Mouse (Mus musculus): ENCODE results near the gene Wnk2. TPM values are rescaled to one million over a fixed set of nuclear protein-coding genes. Genes with fewer than 3 reads are reported as not detected.

Gene Wnk2
- total RNA-seq, 2 experiments from 2014 or later, result 58.9 to 99.2 TPM

DNA sequence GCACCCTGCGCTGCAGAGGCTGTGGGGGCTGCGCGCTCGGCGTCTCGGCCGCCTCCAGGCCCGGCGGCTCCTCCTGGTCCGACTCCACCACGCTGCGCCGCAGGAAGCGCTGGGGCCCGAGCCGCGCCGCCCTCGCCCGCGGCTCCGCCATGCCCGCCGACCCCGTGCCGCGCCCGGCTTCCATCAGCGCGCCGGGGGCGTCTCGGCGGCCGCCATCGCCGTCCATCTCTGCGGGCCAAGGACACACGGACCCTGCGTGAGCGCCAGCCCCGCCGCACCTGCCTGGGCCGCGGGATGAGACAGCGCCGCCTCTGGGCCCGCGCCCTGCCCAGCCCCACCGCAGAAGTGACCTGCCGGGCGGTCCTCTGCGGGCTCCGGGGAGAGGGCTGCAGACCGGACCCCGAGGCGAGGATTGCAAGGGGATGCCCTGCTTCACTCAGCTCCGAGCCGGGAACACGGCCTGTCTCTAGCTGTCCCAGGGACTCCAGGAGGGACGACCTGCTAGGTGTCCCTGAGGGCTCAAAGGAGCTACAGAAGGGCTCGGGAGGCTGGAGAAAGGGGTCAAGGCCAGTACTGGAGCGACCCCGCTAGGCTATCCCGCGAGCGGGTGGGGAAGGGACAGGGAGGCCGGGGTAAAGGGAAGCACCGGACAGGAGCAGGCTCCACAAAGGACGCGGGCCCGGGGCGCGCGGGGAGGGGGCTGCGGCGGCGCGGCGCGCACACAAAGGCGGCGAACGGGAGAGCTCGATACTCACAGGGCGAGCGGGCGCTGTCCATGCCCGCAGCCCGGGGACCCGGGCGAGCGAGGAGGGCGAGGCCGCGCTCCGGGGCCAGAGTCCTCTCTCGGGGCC is 582 bp downstream of the Wnk2 start:
- Histone ChIP-seq H3K27ac (peak overlapping the region; percentile 94), H3K4me3 (peak overlapping the region; percentile 94)
- peak; percentile 29; the same call in 1 of the 2 replicates for TF ChIP-seq CTCF (IDR thresholded peaks at IDR 0.05)
- DNase-seq, result peak; percentile 78
- intact Hi-C loops (cut with DNase I), result no loop called here

DNA sequence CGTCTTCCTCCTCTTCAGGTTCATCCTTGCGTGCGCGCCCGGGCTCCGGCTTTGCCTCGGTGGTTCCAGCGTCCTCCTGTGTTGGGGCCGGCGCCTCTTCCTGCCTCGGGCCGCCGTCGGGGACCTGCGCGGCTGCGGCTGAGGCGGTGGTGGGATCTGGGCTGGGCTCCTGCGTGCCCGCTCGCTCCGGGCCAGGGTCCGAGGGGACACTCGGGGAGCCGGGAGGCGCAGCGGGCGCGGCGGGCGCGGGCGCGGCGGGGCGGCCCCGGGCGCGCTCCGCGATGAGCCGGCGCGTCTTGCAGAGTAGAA is 1.2 kb downstream of the Wnk2 start:
- intact Hi-C loops (cut with DNase I), result no loop called here
- peak overlapping the region; percentile 94 for H3K4me3 ChIP-seq
- DNase-seq, result peak; percentile 60

DNA sequence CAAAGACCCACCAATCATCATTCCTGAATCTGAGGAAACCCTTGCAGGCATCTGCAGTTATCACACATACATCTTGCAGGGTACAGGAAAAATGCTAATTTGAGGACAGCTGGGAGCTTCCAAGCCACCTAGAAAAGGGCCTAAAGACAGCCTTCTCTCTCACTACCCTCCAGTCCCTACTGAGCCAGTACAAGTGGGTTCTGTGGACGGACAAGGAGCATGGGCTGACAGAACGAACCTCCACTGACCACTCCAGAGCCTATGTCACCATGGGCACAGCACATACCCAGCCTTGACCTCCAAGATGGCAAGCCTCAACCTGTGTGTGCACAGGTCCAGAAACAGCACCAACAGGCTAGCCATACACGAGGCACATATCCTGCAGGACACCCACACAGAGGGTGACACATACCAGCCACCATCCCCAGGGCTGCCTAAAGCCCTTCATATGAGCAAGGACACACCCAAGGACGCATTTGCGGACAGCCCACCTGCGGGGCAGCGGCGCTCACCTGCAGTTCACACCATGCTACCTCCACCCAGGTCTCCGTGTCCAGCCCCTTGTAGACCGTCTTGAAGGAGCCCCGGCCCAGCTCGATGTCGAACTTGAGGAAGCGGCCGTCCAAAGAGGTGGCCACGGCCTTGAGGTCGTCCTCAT is 1.6 kb downstream of the Wnk2 start:
- intact Hi-C loops (cut with DNase I), result no loop called here
- no peak for TF ChIP-seq CTCF (IDR thresholded peaks at IDR 0.05)
- H3K27ac ChIP-seq, result peak overlapping the region; percentile 94
- H3K4me3 ChIP-seq, result peak overlapping the region; percentile 94
- peak; percentile 47 for DNase-seq

More for the DNA sequence above, 1.2 kb downstream of the Wnk2 start:
- H3K27ac ChIP-seq, result peak overlapping the region; percentile 94
- no peak for TF ChIP-seq CTCF (IDR thresholded peaks at IDR 0.05)

DNA sequence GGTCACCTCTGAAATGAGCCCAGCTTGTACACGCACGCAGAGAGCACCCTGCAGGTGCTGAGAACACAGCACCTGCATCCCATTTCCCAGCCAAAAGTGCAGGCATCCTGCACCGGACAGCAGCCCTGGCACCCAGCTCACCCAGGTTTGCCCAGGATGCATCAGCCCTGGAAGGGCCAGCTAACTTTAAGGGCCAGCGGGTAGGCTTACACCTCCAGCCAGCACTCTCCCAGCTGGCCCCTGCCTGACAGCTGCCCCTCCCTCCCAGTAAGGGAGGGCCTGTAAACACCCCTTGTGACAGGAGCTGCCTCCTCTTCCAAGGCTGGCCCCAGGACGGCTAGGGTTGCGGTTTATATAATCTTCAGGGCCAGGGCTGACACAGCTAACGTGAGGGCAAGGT is 2.4 kb downstream of the Wnk2 start:
- Histone ChIP-seq H3K27ac (peak overlapping the region; percentile 94), H3K4me3 (peak overlapping the region; percentile 94)
- TF ChIP-seq CTCF (IDR thresholded peaks at IDR 0.05), result no peak
- intact Hi-C loops (cut with DNase I), result loop anchor here (2.0 kb wide), 1 partner anchor 17 kb away; no protein-coding TSS in a partner anchor
- DNase-seq, result peak; percentile 91

DNA sequence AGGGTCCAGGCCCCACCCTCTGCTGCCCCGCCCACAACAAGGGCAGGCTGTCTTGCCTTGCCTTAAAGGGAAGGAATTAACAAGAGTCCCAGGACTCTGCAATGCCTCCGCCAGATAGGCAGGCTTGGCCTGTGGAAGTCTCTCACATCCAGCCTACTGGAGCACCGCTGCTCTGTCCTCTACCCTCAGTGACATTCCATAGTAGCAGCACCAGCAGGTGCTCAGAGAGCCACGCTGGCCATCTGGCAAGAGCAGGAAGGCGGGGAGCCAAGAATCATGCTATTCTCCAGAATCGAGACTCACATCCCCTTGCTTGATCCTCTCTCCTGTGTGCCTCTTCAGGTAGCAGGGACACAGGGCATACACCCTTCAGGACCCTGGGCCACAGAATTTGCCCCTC is 3.4 kb downstream of the Wnk2 start:
- peak overlapping the region; percentile 94 for H3K27ac ChIP-seq
- intact Hi-C loops (cut with DNase I), result loop anchor here (2.0 kb wide), 1 partner anchor 16 kb away; no protein-coding TSS in a partner anchor
- peak overlapping the region; percentile 46 for H3K4me3 ChIP-seq
- TF ChIP-seq CTCF (IDR thresholded peaks at IDR 0.05), result no peak
- peak; percentile 74 for DNase-seq

DNA sequence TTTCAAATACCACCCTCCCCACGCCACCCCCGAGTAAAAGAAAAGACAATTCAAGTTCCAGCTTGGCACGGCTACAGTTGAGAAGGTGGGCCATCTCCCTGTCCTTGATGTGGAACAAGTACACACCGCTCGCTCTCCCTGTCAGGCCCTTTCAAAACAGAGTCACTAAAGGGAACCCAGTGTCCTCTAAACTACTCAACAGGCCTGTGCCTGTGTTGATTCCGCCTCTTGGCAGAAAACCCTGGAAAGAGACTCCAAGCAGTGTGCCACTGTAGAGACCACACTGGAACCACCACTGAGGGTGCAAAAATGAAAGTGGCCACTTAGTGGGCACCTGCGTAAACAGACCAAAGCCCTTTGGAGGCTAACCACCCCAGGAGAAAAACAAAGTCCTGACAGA is 4.5 kb downstream of the Wnk2 start:
- no peak for TF ChIP-seq CTCF (IDR thresholded peaks at IDR 0.05)
- DNase-seq, result peak; percentile 52
- Histone ChIP-seq H3K4me3 (peak overlapping the region; percentile 46), H3K27ac (peak overlapping the region; percentile 94)
- intact Hi-C loops (cut with DNase I), result no loop called here

DNA sequence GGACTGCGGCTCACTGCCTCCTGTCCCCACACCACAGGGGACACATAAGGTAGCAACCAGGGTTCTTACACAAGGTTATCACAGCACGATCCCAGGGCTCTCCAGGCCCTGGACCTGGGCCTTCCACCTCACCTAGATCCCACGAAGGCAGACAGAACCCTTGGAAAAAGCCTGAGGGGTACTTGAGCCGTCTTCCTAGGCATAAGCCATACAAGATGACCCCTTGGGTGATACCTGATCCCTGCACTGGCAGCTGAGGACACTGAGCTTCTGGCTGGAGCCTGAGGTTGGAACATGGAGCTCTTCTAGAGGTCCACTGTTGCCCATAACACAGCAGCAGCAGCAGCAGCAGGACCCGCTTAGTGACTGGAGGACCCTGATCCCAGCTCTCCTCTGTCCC is 5.4 kb downstream of the Wnk2 start:
- intact Hi-C loops (cut with DNase I), result no loop called here
- TF ChIP-seq CTCF (IDR thresholded peaks at IDR 0.05), result no peak
- 0 out of 2 replicates have a peak overlapping the region, but pooled peaks have one; percentile 13 for H3K4me3 ChIP-seq
- peak overlapping the region; percentile 94 for H3K27ac ChIP-seq
- DNase-seq, result peak; percentile 79

DNA sequence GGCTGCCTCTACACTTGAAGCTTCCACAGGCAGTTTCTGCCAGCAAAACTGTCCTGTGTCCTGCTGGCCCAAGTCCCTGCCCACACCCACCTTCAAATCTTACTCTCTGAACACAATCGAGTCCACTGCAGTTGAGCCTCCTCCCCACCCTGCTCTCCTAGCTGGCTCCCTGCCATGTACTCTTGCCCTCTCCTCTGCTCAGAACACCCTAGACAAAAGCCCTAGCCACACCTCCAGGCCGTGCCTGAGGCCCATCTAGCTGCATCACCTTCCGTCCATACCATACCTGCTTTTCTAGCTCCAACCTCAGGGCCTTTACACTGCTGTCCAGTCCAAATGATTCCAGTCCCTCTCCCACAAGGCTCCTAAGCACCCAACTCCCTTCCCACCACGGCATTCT is 7.2 kb downstream of the Wnk2 start:
- TF ChIP-seq CTCF (IDR thresholded peaks at IDR 0.05), result no peak
- DNase-seq, result no peak
- intact Hi-C loops (cut with DNase I), result no loop called here
- Histone ChIP-seq H3K27ac (peak overlapping the region; percentile 16; the same call in 1 of the 2 replicates), H3K4me3 (no peak overlapping the region)

DNA sequence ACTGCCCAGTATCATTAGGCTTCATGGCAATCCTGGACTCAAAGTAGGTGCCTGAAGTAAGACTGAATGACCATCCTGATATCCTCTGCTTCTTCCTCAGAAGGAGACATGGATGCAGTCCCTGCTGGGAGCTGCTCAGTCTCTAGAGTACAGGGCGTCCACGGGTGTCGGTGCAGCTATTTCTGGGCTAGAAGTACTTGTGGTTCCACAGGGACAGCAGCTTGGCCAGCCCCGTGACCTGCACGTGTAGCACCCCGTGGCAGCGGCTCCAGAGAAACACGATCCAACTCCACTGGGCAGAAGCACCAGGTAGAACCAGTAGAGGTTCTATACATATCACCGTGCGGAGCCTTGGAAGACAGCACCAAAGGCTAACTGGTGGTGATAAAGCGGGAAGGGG is 13.3 kb downstream of the Wnk2 start:
- intact Hi-C loops (cut with DNase I), result no loop called here
- H3K4me3 ChIP-seq, result peak overlapping the region; percentile 30
- H3K27ac ChIP-seq, result peak overlapping the region; percentile 83
- no peak for TF ChIP-seq CTCF (IDR thresholded peaks at IDR 0.05)
- DNase-seq, result peak; percentile 91

DNA sequence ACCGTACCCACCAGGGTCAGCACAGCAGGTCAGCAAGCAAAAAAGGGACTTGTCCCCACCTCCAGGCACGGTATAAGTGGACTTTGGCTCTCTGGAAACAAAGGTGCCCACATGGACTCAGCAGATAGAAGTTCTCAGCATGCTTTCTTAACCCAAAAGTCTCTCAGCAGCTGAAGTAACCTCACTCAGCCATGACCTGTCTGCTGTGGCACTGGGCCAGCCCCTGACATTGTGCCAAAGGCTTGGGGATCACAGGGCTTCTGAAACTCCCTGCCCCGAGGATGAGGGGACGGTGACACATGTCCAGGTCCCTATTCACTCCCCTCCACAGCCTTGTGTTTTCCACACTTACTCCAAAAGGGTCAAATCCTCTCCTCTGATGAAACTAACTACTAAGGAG is 14.7 kb downstream of the Wnk2 start:
- Histone ChIP-seq H3K4me3 (no peak overlapping the region), H3K27ac (peak overlapping the region; percentile 83)
- DNase-seq, result peak; percentile 74
- TF ChIP-seq CTCF (IDR thresholded peaks at IDR 0.05), result no peak
- intact Hi-C loops (cut with DNase I), result no loop called here

DNA sequence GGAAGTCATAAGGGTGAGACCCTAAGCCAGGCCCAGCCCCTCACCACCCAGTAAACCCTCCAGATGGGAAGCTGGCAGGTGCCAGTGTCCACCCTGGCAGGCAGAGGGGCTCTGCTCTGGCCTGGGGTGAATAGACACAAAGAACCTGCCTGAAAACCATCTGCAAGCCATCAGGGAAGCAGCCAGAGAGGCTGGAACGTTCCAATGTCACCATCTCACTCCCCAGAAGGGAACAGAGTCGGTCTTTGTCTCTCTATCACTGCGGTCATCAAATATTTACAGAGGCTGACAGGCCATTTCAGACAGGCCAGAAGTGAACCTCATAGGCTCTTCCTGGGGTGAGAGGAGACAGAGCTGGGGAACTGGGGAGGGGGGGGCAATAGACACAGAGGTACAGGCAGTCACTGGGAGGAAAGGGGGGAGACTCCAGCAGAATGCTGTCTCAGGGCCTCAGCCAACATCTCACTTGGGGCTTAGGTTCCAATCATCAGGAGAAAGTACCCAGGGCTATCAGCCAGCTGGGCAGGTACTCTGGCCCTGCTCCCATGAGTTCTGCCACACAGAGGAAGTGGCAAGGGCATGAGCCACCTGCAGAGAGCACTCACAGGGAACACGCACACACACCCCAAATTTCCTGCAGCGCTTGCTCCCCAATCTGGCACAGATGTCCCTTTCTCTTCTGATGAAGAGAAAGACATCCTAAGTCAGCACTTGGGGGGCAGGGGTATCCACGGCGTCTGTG is 15.7 kb downstream of the Wnk2 start:
- TF ChIP-seq CTCF (IDR thresholded peaks at IDR 0.05), result no peak
- no peak for DNase-seq
- intact Hi-C loops (cut with DNase I), result no loop called here
- Histone ChIP-seq H3K4me3 (no peak overlapping the region), H3K27ac (peak overlapping the region; percentile 84)

DNA sequence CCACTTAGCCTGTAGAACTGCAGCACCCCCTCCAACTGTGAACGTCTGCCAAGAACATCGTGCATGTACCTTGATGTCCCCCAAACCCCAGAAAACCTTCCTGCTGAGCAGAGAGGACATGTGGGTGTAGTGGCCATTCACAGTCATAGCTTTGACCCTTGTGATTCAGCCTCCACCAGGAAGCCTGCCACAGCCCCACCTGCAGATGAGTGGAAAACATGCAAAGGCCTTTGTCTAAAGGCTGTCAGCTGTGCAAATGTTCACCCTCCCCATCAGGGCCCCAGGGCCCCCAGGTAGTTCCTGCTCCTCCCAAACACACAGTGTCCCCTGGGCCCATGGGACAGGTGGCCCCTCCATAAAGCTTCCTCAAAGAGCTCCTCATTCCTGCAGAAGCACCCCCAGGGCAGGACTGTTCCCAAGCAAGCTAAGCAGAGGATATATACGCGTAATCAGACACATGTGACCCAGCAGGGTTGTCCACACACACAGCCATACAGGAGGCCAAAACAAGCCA is 16.4 kb downstream of the Wnk2 start:
- Histone ChIP-seq H3K4me3 (no peak overlapping the region), H3K27ac (peak overlapping the region; percentile 84)
- no peak for DNase-seq
- intact Hi-C loops (cut with DNase I), result no loop called here
- TF ChIP-seq CTCF (IDR thresholded peaks at IDR 0.05), result no peak

Data from gastrocnemius, adult 2 months (tissue).